Mouse (Mus musculus): Measurements from ENCODE around the gene Ccdc51. TPM values are rescaled to one million over a fixed set of nuclear protein-coding genes. Genes with fewer than 3 reads are reported as not detected.

The Ccdc51 gene
- polyA plus RNA-seq, 1 experiment from 2014 or later = 10.6 TPM

DNA sequence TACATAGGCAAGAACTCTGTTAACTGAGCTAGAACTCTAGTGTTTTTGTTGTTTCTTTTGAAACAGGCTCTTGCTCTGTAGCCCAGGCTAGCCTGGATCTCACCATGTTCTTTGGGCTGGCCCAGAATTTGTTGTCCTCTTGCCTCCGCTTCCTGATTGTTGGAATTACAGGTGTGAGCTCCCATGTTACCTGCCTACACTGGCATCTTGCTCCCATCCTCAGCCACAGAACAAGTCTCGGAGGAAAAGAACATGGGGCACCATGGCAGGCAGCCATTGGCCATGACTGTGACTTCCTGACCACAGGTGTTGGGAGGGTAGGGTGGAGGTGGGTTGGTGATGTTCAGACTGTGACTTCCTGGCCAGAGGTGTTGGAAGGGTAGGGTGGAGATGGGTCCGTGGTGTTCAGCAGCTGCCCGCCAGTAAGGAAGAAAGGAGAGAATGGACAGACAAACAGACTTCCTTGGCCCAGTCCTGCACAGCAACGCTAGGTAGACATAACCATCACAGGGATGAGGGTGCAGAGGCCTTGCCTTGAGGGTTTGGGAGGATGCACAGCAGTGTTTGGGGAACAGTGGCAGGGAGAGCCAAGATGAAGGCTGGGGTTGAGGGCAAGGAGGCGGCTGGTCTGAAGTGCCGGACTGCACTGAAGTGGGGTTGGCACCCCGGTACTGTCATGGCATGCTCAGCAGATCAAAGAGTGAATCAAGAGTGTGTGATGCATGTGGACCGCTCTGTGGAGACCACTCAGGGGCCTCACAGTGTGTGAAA, 29.6 kb upstream of the Ccdc51 start:
- peaks cover 20% of the 10 kb centered on the region for H3K36me3 ChIP-seq (ENCODE audit: insufficient read depth)
- no peak for ATAC-seq (ENCODE audit: insufficient read depth)
- WGBS = 88% methylated on average over 9 of the region's 9 CpGs

DNA sequence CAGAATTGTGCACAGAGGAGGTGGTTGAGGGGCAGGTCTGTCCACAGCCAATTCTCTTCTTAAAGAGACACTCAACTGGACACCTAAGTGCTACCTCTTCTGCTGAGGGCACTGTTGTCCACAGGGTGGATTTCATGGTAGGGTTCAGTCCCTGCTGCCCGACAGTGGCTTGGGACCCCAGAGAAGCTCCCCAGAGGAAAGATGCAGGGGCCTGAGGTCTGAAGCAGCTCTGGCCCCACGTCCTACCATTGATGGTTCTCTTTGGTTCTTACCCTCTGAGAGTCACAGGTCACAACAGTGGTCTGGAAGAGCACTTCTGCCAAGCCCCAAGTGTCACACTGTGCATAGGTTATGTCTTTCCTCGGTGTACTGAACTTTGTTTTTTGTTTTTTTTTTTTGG, 28.9 kb upstream of the Ccdc51 start:
- no peak overlapping the region for H3K27ac ChIP-seq (ENCODE audit: low read depth)
- no peak overlapping the region for H3K4me2 ChIP-seq
- no peaks in the 10 kb centered on the region for H3K27me3 ChIP-seq (ENCODE audit: insufficient read depth, low read length)
- DNase-seq = no peak
- H3K4me1 ChIP-seq (ENCODE audit: insufficient read depth) = 0 out of 2 replicates have a peak, but pooled peaks cover 4% of the 10 kb centered on the region
- no peak for ATAC-seq (ENCODE audit: insufficient read depth)
- H3K9ac ChIP-seq = no peak overlapping the region
- TF ChIP-seq CTCF (IDR thresholded peaks at IDR 0.05; ENCODE audit: low read depth) = no peak
- H3K4me3 ChIP-seq (ENCODE audit: low read depth, low read length) = no peak overlapping the region
- 83% methylated on average over 3 of the region's 3 CpGs for WGBS
- no peaks in the 10 kb centered on the region for H3K9me3 ChIP-seq (ENCODE audit: low read depth, low read length)
- peaks cover 27% of the 10 kb centered on the region for H3K36me3 ChIP-seq (ENCODE audit: insufficient read depth)

More for the DNA sequence above, 29.6 kb upstream of the Ccdc51 start:
- H3K9me3 ChIP-seq (ENCODE audit: low read depth, low read length) = no peaks in the 10 kb centered on the region
- no peak overlapping the region for H3K9ac ChIP-seq
- TF ChIP-seq CTCF (IDR thresholded peaks at IDR 0.05; ENCODE audit: low read depth) = no peak
- H3K27ac ChIP-seq (ENCODE audit: low read depth) = no peak overlapping the region
- DNase-seq = no peak
- H3K27me3 ChIP-seq (ENCODE audit: insufficient read depth, low read length) = no peaks in the 10 kb centered on the region
- no peak overlapping the region for H3K4me2 ChIP-seq
- H3K4me1 ChIP-seq (ENCODE audit: insufficient read depth) = 0 out of 2 replicates have a peak, but pooled peaks cover 4% of the 10 kb centered on the region
- no peak overlapping the region for H3K4me3 ChIP-seq (ENCODE audit: low read depth, low read length)

DNA sequence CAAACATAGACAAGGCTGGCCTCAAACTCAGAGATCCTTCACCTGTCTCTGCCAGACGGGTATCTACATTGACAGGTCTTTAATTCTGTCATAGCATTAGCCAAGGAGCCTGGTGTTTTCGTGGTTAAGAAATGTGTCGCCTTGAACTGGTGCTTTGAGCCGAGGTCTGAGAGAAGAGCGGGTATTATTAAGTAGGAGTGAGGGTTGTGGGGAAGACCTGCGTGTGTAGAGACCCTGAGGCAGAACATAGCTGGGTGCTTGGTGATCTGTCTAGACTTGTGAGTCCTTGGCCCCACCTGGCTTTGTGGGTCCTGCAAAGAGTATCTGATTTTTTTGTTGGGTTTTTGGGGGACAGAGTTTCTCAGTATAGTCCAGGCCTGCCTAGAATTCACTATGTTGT, 28.4 kb upstream of the Ccdc51 start:
- Histone ChIP-seq H3K4me1 (ENCODE audit: insufficient read depth) (0 out of 2 replicates have a peak, but pooled peaks cover 4% of the 10 kb centered on the region), H3K27me3 (ENCODE audit: insufficient read depth, low read length) (no peaks in the 10 kb centered on the region), H3K4me3 (ENCODE audit: low read depth, low read length) (no peak overlapping the region), H3K9me3 (ENCODE audit: low read depth, low read length) (no peaks in the 10 kb centered on the region), H3K9ac (no peak overlapping the region), H3K36me3 (ENCODE audit: insufficient read depth) (peaks cover 31% of the 10 kb centered on the region), H3K27ac (ENCODE audit: low read depth) (no peak overlapping the region), H3K4me2 (no peak overlapping the region)
- DNase-seq (no peak), ATAC-seq (ENCODE audit: insufficient read depth) (no peak)
- 67% methylated on average over 6 of the region's 6 CpGs for WGBS
- TF ChIP-seq CTCF (IDR thresholded peaks at IDR 0.05; ENCODE audit: low read depth) = no peak

DNA sequence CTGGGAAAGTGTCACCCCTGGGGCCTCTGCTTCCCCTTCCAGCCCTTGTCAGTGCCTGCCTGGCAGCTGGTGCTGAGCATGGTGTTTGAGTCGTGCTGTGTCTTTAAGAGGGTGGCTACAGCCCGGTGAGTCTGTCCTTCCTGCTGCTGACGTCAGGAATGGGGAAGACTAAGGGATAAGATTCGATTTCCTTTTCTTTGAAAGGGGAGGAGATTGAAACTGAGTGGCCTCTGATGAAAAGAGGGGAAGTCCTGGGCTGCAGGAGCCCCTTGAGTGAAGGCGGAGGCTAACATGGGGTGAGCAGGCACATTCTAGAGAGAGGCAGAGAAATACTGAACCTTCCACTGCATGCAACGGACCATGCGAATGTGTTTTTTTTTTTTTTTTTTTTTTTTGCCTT, 27.6 kb upstream of the Ccdc51 start:
- peaks cover 28% of the 10 kb centered on the region for H3K36me3 ChIP-seq (ENCODE audit: insufficient read depth)
- DNase-seq = peak; percentile 87
- no peaks in the 10 kb centered on the region for H3K9me3 ChIP-seq (ENCODE audit: low read depth, low read length)
- TF ChIP-seq CTCF (IDR thresholded peaks at IDR 0.05; ENCODE audit: low read depth) = no peak
- 0 out of 2 replicates have a peak, but pooled peaks cover 4% of the 10 kb centered on the region for H3K4me1 ChIP-seq (ENCODE audit: insufficient read depth)
- peak overlapping the region; percentile 60 for H3K4me2 ChIP-seq
- 3% methylated on average over 7 of the region's 7 CpGs for WGBS
- peak overlapping the region; percentile 20 for H3K4me3 ChIP-seq (ENCODE audit: low read depth, low read length)
- peak; percentile 82 for ATAC-seq (ENCODE audit: insufficient read depth)
- H3K27ac ChIP-seq (ENCODE audit: low read depth) = peak overlapping the region; percentile 76
- peak overlapping the region; percentile 48 for H3K9ac ChIP-seq
- H3K27me3 ChIP-seq (ENCODE audit: insufficient read depth, low read length) = no peaks in the 10 kb centered on the region

DNA sequence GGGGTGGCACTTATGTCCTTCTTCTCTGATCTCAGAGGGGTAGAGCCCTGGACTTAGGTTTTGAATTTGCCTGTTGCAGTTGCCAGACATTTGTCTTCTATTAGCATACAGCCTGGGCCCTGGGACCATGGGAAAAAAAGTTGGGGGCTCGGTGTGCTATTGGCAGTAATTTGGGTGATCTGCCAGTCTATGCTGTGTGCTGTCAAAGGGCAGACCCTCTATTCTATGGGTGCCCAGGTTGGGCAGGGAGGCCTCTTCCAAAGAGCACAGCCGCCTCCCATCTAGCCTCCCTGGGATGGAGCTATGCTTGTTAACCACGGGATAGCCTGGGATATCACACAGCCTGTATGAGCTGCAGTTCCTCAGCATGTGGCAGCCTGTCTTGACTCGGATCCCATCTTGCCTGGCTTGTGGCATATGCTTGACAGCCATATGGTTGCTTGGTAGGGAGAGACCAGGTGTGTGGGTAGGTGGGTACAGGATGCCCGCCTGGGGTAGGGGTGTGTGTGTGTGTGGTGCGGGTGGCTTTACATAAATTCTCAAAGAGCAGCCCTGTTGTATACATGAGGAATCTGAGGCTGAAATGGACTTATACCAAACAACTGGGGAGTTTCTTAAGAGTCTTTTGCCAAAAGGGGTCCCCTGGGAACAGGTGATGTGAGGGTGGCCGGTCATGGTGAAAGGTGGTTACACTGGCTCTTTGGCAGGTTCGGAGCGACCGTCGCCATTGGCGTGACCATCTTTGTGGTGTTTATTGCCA, 26.8 kb upstream of the Ccdc51 start:
- no peaks in the 10 kb centered on the region for H3K27me3 ChIP-seq (ENCODE audit: insufficient read depth, low read length)
- H3K4me2 ChIP-seq = peak overlapping the region; percentile 60
- TF ChIP-seq CTCF (IDR thresholded peaks at IDR 0.05; ENCODE audit: low read depth) = no peak
- 0 out of 2 replicates have a peak, but pooled peaks cover 4% of the 10 kb centered on the region for H3K4me1 ChIP-seq (ENCODE audit: insufficient read depth)
- 91% methylated on average over 12 of the region's 12 CpGs for WGBS
- peak overlapping the region; percentile 48 for H3K9ac ChIP-seq
- ATAC-seq (ENCODE audit: insufficient read depth) = no peak
- H3K36me3 ChIP-seq (ENCODE audit: insufficient read depth) = peaks cover 34% of the 10 kb centered on the region
- peak overlapping the region; percentile 20 for H3K4me3 ChIP-seq (ENCODE audit: low read depth, low read length)
- H3K27ac ChIP-seq (ENCODE audit: low read depth) = peak overlapping the region; percentile 76
- no peak for DNase-seq
- H3K9me3 ChIP-seq (ENCODE audit: low read depth, low read length) = no peaks in the 10 kb centered on the region

DNA sequence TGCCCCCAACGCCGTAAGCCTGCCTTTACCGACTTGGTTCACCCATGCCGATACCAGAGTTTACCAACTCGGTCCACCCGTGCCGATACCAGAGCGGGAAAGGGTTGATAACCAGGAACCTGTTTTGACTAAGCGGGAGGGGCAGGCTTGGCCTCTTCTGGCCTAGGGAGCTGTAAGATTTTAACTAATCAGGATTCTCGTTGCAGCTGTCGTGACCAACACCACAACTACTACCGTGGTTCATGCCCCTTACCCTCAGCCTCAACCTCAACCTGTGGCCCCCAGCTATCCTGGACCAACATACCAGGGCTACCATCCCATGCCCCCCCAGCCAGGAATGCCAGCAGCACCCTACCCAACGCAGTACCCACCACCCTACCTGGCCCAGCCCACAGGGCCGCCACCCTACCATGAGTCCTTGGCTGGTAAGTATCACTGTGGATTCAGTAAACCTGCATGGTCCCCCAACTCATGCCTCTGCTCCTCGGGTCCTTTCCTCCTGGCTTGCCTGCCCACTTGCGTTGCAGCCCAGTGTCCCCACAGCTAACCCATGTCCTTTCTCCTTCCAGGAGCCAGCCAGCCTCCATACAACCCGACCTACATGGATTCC, 26.1 kb upstream of the Ccdc51 start:
- no peaks in the 10 kb centered on the region for H3K9me3 ChIP-seq (ENCODE audit: low read depth, low read length)
- no peak for TF ChIP-seq CTCF (IDR thresholded peaks at IDR 0.05; ENCODE audit: low read depth)
- no peak for ATAC-seq (ENCODE audit: insufficient read depth)
- H3K9ac ChIP-seq = no peak overlapping the region
- no peak overlapping the region for H3K27ac ChIP-seq (ENCODE audit: low read depth)
- H3K4me3 ChIP-seq (ENCODE audit: low read depth, low read length) = no peak overlapping the region
- peaks cover 39% of the 10 kb centered on the region for H3K36me3 ChIP-seq (ENCODE audit: insufficient read depth)
- WGBS = 89% methylated on average over 17 of the region's 17 CpGs
- H3K4me2 ChIP-seq = no peak overlapping the region
- no peak for DNase-seq
- 0 out of 2 replicates have a peak, but pooled peaks cover 4% of the 10 kb centered on the region for H3K4me1 ChIP-seq (ENCODE audit: insufficient read depth)
- H3K27me3 ChIP-seq (ENCODE audit: insufficient read depth, low read length) = no peaks in the 10 kb centered on the region
